Mouse (Mus musculus) lung, postnatal 4 days (tissue): ENCODE data around the gene Cdkn1b.
A peak's percentile ranks its signal among the peaks of the same experiment; 100 is the strongest.

ENCODE experiments used
- DNase-seq, 2 experiments: peaks; one replicate each; pipeline ENCODE4 v3.0.0; 2021

Cdkn1b gene

GRCm38 (mm10) chr6:134930383-134930782 lies 10.2 kb downstream of the Cdkn1b start:
- no peak for DNase-seq

- DNase-seq = no peak
These were observed 10.9 kb downstream of the Cdkn1b start for GRCm38 (mm10) chr6:134931146-134931545.

GRCm38 (mm10) chr6:134932486-134933206 lies 12.4 kb downstream of the Cdkn1b start:
- DNase-seq = no peak

GRCm38 (mm10) chr6:134933207-134933558 lies 13.0 kb downstream of the Cdkn1b start:
- no peak for DNase-seq

- DNase-seq = no peak
These were observed 14.1 kb downstream of the Cdkn1b start for GRCm38 (mm10) chr6:134934305-134934704.

- no peak for DNase-seq
These were observed 19.6 kb downstream of the Cdkn1b start for GRCm38 (mm10) chr6:134939781-134940180.

- no peak for DNase-seq
These were observed 23.7 kb downstream of the Cdkn1b start for GRCm38 (mm10) chr6:134943759-134944407.

- no peak for DNase-seq
These were observed 25.9 kb downstream of the Cdkn1b start for GRCm38 (mm10) chr6:134946054-134946453.

- no peak for DNase-seq
These were observed 26.7 kb downstream of the Cdkn1b start for GRCm38 (mm10) chr6:134946858-134947257.

- DNase-seq = peak; percentile 63 to 78
These were observed 27.3 kb downstream of the Cdkn1b start for GRCm38 (mm10) chr6:134947311-134948087.

- DNase-seq = no peak
These were observed 28.4 kb downstream of the Cdkn1b start for GRCm38 (mm10) chr6:134948522-134949061.

GRCm38 (mm10) chr6:134949241-134949640 lies 29.0 kb downstream of the Cdkn1b start:
- DNase-seq = no peak

GRCm38 (mm10) chr6:134951364-134951763 lies 31.2 kb downstream of the Cdkn1b start:
- DNase-seq = no peak

- no peak for DNase-seq
These were observed 33.8 kb downstream of the Cdkn1b start for GRCm38 (mm10) chr6:134953976-134954375.

GRCm38 (mm10) chr6:134956388-134956787 lies 36.2 kb downstream of the Cdkn1b start:
- no peak for DNase-seq

- DNase-seq = no peak
These were observed 41.1 kb downstream of the Cdkn1b start for GRCm38 (mm10) chr6:134961286-134961685.

- peak in 1 of 2 experiments; percentile 36 for DNase-seq
These were observed 41.8 kb downstream of the Cdkn1b start for GRCm38 (mm10) chr6:134961858-134962517.

- DNase-seq = no peak
These were observed 42.3 kb downstream of the Cdkn1b start for GRCm38 (mm10) chr6:134962518-134962893.

- DNase-seq = no peak
These were observed 43.7 kb downstream of the Cdkn1b start for GRCm38 (mm10) chr6:134963910-134964309.

- no peak for DNase-seq
These were observed 46.5 kb downstream of the Cdkn1b start for GRCm38 (mm10) chr6:134966681-134967080.

- no peak for DNase-seq
These were observed 48.1 kb downstream of the Cdkn1b start for GRCm38 (mm10) chr6:134968326-134968725.

- DNase-seq = no peak
These were observed 49.3 kb downstream of the Cdkn1b start for GRCm38 (mm10) chr6:134969498-134969897.

- no peak for DNase-seq
These were observed 51.9 kb downstream of the Cdkn1b start for GRCm38 (mm10) chr6:134972096-134972495.
